25 mouse cellular contexts compared by ENCODE assay signal in the genomic region with DNA sequence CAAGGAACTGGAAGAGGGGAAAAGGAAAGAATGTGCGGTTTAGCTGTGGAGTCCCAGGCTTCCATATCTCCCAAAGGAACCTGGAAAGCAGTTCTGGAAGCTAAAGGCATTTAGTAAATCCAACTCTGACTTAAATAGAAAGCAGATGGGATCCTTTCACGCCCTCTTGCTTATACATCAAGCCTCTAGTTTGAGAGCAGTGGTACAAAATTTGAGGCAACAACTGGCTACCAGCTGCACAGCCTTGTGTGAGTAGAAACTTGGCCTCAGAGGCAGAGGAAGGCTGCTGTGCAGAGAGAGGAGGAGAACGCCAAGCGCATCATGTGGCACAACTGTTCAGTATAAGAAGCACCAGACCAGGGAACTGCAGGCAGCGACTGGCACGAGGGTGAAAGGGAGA. TPM values are rescaled to one million over a fixed set of nuclear protein-coding genes. Genes with fewer than 3 reads are reported as not detected.
DNase-seq lines count a peak whose midpoint lies in the region; ATAC-seq lines count a peak whose summit lies in the region.
"Had no signal": no experiment of that assay in that cellular context is flagged by ENCODE, and none has a peak within 500 bp of the region (broad histone marks: within the 10 kb centered on the region; RNA-seq: fewer than 3 reads in every experiment).

No protein-coding gene starts in this region.

- intact Hi-C loops in heart, postnatal 10 days (cut with DNase I): no loop called here
- intact Hi-C loops in heart, postnatal 14 days (cut with DNase I): no loop called here

- H3K27ac ChIP-seq in embryonic facial prominence, embryonic 14.5 days (replicated peaks; ENCODE audit: low read depth, low read length): 0 out of 2 replicates have a peak overlapping the region, but pooled peaks have one; percentile 13
- peak overlapping the region; percentile 59 for H3K27ac ChIP-seq in limb, embryonic 15.5 days
- no peak overlapping the region for H3K27ac ChIP-seq in heart, embryonic 11.5 days (ENCODE audit: low read depth, low read length)
- H3K27ac ChIP-seq: forebrain, embryonic 15.5 days; hindbrain, postnatal 0 days; midbrain, embryonic 15.5 days had no signal

- no peaks in the 10 kb centered on the region for H3K9me3 ChIP-seq in embryonic facial prominence, embryonic 14.5 days (ENCODE audit: control insufficient read depth, low read length)
- no peaks in the 10 kb centered on the region for H3K9me3 ChIP-seq in limb, embryonic 15.5 days
- H3K9me3 ChIP-seq in heart, embryonic 11.5 days (replicated peaks; ENCODE audit: control insufficient read depth, low read length): no peaks in the 10 kb centered on the region
- H3K9me3 ChIP-seq: forebrain, embryonic 15.5 days; megakaryocyte, embryonic 14.5 days; midbrain, embryonic 15.5 days had no signal

- peak; percentile 0 to 1 for DNase-seq in heart, postnatal 10 days
- DNase-seq in heart, postnatal 14 days: no peak
- peak; percentile 3 for DNase-seq in right cerebral cortex, postnatal 25 days
- DNase-seq in right cerebral cortex, postnatal 36 days (ENCODE audit: low spot score in 2 of 2): no peak
- DNase-seq in embryonic facial prominence, embryonic 14.5 days (ENCODE audit: low spot score): peak; percentile 81
- no peak for DNase-seq in cerebellum, adult 18-20 months
- DNase-seq: adrenal gland, postnatal 36 days; cerebellum, postnatal 25 days; gastrocnemius, postnatal 25 days; kidney, adult 11 months; kidney, postnatal 14 days; layer of hippocampus, adult 9-11 months; liver; liver, postnatal 0 days; lung, postnatal 14 days; retina, postnatal 1 day; thymus, postnatal 36 days had no signal

- H3K4me3 ChIP-seq in embryonic facial prominence, embryonic 14.5 days (ENCODE audit: low read depth, low read length): no peak overlapping the region
- no peak overlapping the region for H3K4me3 ChIP-seq in limb, embryonic 15.5 days
- H3K4me3 ChIP-seq in heart, embryonic 11.5 days (ENCODE audit: low read depth, low read length): no peak overlapping the region
- H3K4me3 ChIP-seq: forebrain, embryonic 15.5 days; megakaryocyte, embryonic 14.5 days; midbrain, embryonic 15.5 days had no signal

- no peaks in the 10 kb centered on the region for H3K36me3 ChIP-seq in embryonic facial prominence, embryonic 14.5 days (ENCODE audit: control insufficient read depth, insufficient read depth, low read length)
- no peaks in the 10 kb centered on the region for H3K36me3 ChIP-seq in limb, embryonic 15.5 days
- no peaks in the 10 kb centered on the region for H3K36me3 ChIP-seq in heart, embryonic 11.5 days (ENCODE audit: control insufficient read depth, insufficient read depth, low read length)
- H3K36me3 ChIP-seq: forebrain, embryonic 15.5 days; midbrain, embryonic 15.5 days had no signal

- WGBS in embryonic facial prominence, embryonic 14.5 days: 66% methylated on average over 6 of the region's 6 CpGs
- WGBS in limb, embryonic 15.5 days: 56% methylated on average over 6 of the region's 6 CpGs
- 73% methylated on average over 6 of the region's 6 CpGs for WGBS in heart, embryonic 11.5 days (ENCODE audit: insufficient replicate concordance)

- H3K9ac ChIP-seq in embryonic facial prominence, embryonic 14.5 days (ENCODE audit: low read depth, low read length): no peak overlapping the region
- H3K9ac ChIP-seq in limb, embryonic 15.5 days: no peak overlapping the region
- H3K9ac ChIP-seq in heart, embryonic 11.5 days (ENCODE audit: low read depth, low read length): no peak overlapping the region
- H3K9ac ChIP-seq: forebrain, embryonic 15.5 days; liver, postnatal 0 days; midbrain, embryonic 15.5 days had no signal

- ATAC-seq in embryonic facial prominence, embryonic 14.5 days (ENCODE audit: low read depth): peak; percentile 65
- no peak for ATAC-seq in limb, embryonic 15.5 days (ENCODE audit: insufficient number of reproducible peaks, low FRiP score, low TSS enrichment, low read depth)
- ATAC-seq in heart, embryonic 11.5 days (replicated peaks; ENCODE audit: insufficient number of reproducible peaks, low FRiP score, low TSS enrichment): no peak
- ATAC-seq: forebrain, embryonic 15.5 days; hindbrain, postnatal 0 days; liver, postnatal 0 days; midbrain, embryonic 15.5 days had no signal

- H3K4me2 ChIP-seq in embryonic facial prominence, embryonic 14.5 days (ENCODE audit: low read depth, low read length): no peak overlapping the region
- no peak overlapping the region for H3K4me2 ChIP-seq in limb, embryonic 15.5 days
- no peak overlapping the region for H3K4me2 ChIP-seq in heart, embryonic 11.5 days
- H3K4me2 ChIP-seq: forebrain, embryonic 15.5 days; midbrain, embryonic 15.5 days had no signal

- no peaks in the 10 kb centered on the region for H3K4me1 ChIP-seq in embryonic facial prominence, embryonic 14.5 days (ENCODE audit: control insufficient read depth, insufficient read depth, low read length)
- 0 out of 2 replicates have a peak, but pooled peaks cover 3% of the 10 kb centered on the region for H3K4me1 ChIP-seq in limb, embryonic 15.5 days
- no peaks in the 10 kb centered on the region for H3K4me1 ChIP-seq in heart, embryonic 11.5 days (ENCODE audit: control insufficient read depth, insufficient read depth, low read length)
- H3K4me1 ChIP-seq: forebrain, embryonic 15.5 days; megakaryocyte, embryonic 14.5 days; midbrain, embryonic 15.5 days had no signal

- peaks cover 31% of the 10 kb centered on the region for H3K27me3 ChIP-seq in embryonic facial prominence, embryonic 14.5 days (replicated peaks; ENCODE audit: control insufficient read depth, insufficient read depth, low read length)
- peaks cover 31% of the 10 kb centered on the region for H3K27me3 ChIP-seq in limb, embryonic 15.5 days
- H3K27me3 ChIP-seq in heart, embryonic 11.5 days (ENCODE audit: control insufficient read depth, insufficient read depth, low read length): 0 out of 2 replicates have a peak, but pooled peaks cover 3% of the 10 kb centered on the region
- H3K27me3 ChIP-seq: forebrain, embryonic 15.5 days had no signal

RNA-seq across cellular contexts. Expression of a gene that starts 13.9 kb away (rescaled TPM):
- not detected for total RNA-seq in heart, postnatal 10 days (2021)
- not detected for total RNA-seq in heart, postnatal 14 days (2021)
- polyA plus RNA-seq in embryonic facial prominence, embryonic 14.5 days (2014; fragmentation: Nextera tagmentation; extraction: Ambion mirVana): 0.32 and 0.48 TPM in 2 replicates
- polyA plus RNA-seq in limb, embryonic 15.5 days (2015; fragmentation: Nextera tagmentation; extraction: Ambion mirVana): not detected in 2 replicates
- polyA plus RNA-seq in heart, embryonic 11.5 days (2014; fragmentation: Nextera tagmentation; extraction: Ambion mirVana): not detected in 2 replicates
- total RNA-seq: adrenal gland, postnatal 36 days; gastrocnemius, postnatal 25 days; heart, adult 8-10 months; heart, postnatal 25 days had no signal
- polyA plus RNA-seq: forebrain, embryonic 15.5 days; hindbrain, postnatal 0 days; liver, postnatal 0 days had no signal

RNA-seq across cellular contexts. Expression of a gene that starts 35.2 kb away (rescaled TPM):
- total RNA-seq in heart, postnatal 10 days (2021): 10 to 100 TPM; 14.7 to 18.4 TPM
- total RNA-seq in heart, postnatal 14 days (2021): 10 to 100 TPM; 13.5 to 13.6 TPM
- polyA plus RNA-seq in embryonic facial prominence, embryonic 14.5 days (2014; fragmentation: Nextera tagmentation; extraction: Ambion mirVana): 39.2 and 42.2 TPM in 2 replicates
- polyA plus RNA-seq in limb, embryonic 15.5 days (2015; fragmentation: Nextera tagmentation; extraction: Ambion mirVana): 36.8 and 43.5 TPM in 2 replicates
- polyA plus RNA-seq in heart, embryonic 11.5 days (2014; fragmentation: Nextera tagmentation; extraction: Ambion mirVana): 37.6 and 37.7 TPM in 2 replicates

RNA-seq across cellular contexts. Expression of a gene that starts 35.4 kb away (rescaled TPM):
- total RNA-seq in heart, postnatal 10 days (2021): 10 to 100 TPM; 11.3 to 13.1 TPM
- total RNA-seq in heart, postnatal 14 days (2021): 10 to 100 TPM; 10.8 to 12.8 TPM
- polyA plus RNA-seq in embryonic facial prominence, embryonic 14.5 days (2014; fragmentation: Nextera tagmentation; extraction: Ambion mirVana): 27.6 and 30.3 TPM in 2 replicates
- polyA plus RNA-seq in limb, embryonic 15.5 days (2015; fragmentation: Nextera tagmentation; extraction: Ambion mirVana): 24.6 and 29.1 TPM in 2 replicates
- 12.2 and 16.9 TPM in 2 replicates for polyA plus RNA-seq in heart, embryonic 11.5 days (2014; fragmentation: Nextera tagmentation; extraction: Ambion mirVana)

Comparison
In these comparisons a context has a peak if more than half of its experiments do, and no peak if none do; other contexts are left out.
1. DNase-seq: peak in heart, postnatal 10 days (2 of 2), right cerebral cortex, postnatal 25 days (single experiment) and embryonic facial prominence, embryonic 14.5 days (single experiment); none in heart, postnatal 14 days (0 of 2), right cerebral cortex, postnatal 36 days (0 of 2) and cerebellum, adult 18-20 months (0 of 2).